In the genomic region with DNA sequence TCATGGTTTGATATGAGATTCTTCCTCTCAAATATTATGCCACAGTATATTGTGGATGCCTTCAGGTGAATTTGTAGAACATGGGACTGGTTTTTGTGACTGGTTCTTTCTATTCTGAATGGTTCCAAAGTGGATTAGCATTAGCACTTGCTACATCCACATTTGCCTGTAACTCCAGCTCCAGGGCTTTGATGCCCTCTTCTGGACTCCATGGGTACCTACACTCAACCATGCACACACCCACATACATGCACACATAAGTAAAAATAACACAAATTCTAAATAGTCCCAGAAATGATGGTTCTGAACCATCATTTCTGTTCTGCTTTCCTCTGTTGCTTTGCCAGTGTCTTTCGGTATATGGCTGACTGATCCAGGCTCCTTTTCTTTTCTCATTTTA, we compare ENCODE assay signal across 24 mouse cellular contexts. TPM values are rescaled to one million over a fixed set of nuclear protein-coding genes. Genes with fewer than 3 reads are reported as not detected.
DNase-seq lines count a peak whose midpoint lies in the region; ATAC-seq and TF ChIP-seq lines count a peak whose summit lies in the region.
"Had no signal": no experiment of that assay in that cellular context is flagged by ENCODE, and none has a peak within 500 bp of the region (broad histone marks: within the 10 kb centered on the region; RNA-seq: fewer than 3 reads in every experiment).

No protein-coding gene starts in this region.

- no peak overlapping the region for H3K9ac ChIP-seq in hindbrain, postnatal 0 days (replicated peaks; ENCODE audit: low read length)
- H3K9ac ChIP-seq in hindbrain, embryonic 14.5 days: no peak overlapping the region
- no peak overlapping the region for H3K9ac ChIP-seq in lung, embryonic 14.5 days
- no peak overlapping the region for H3K9ac ChIP-seq in MEL (ENCODE audit: control insufficient read depth, low read depth, low read length, poor library complexity, severe bottlenecking)
- H3K9ac ChIP-seq in stomach, postnatal 0 days (ENCODE audit: low read length): no peak overlapping the region
- H3K9ac ChIP-seq: hindbrain, embryonic 12.5 days; liver, embryonic 14.5 days; midbrain, embryonic 13.5 days; neural tube, embryonic 12.5 days had no signal

- DNase-seq in hindbrain, postnatal 0 days (ENCODE audit: low spot score): no peak
- no peak for DNase-seq in hindbrain, embryonic 14.5 days (ENCODE audit: low spot score)
- no peak for DNase-seq in lung, embryonic 14.5 days
- no peak for DNase-seq in lung, adult 2 months
- DNase-seq in MEL (ENCODE audit: low read depth, low spot score): peak; percentile 31
- no peak for DNase-seq in stomach, postnatal 0 days (ENCODE audit: low spot score)
- DNase-seq in right cerebral cortex, adult 18-20 months: no peak
- DNase-seq: adrenal gland, adult 8-10 months; B cell, adult 2 months; cerebellum, adult 2 months; kidney, adult 9 months; kidney, postnatal 14 days; lung, postnatal 10 days; right cerebral cortex, postnatal 25 days; spleen, adult 18-20 months; thymus, postnatal 14 days had no signal

- ATAC-seq in hindbrain, postnatal 0 days: no peak
- ATAC-seq in hindbrain, embryonic 14.5 days (ENCODE audit: low FRiP score): no peak
- no peak for ATAC-seq in lung, embryonic 14.5 days (ENCODE audit: insufficient read depth)
- no peak for ATAC-seq in stomach, postnatal 0 days (ENCODE audit: low FRiP score, low TSS enrichment)
- ATAC-seq: activated CD4-positive, CD25-positive, alpha-beta regulatory T cell, adult 4 months; inflammation-experienced regulatory T-cells, adult 6 months; midbrain, embryonic 13.5 days had no signal

- TF ChIP-seq POLR2A in lung, adult 2 months (IDR thresholded peaks at IDR 0.05; ENCODE audit: borderline replicate concordance, extremely low read depth, low read depth, low read length): no peak
- no peak for TF ChIP-seq POLR2A in MEL (IDR thresholded peaks at IDR 0.05; ENCODE audit: control insufficient read depth in 1 of 2, insufficient read depth in 1 of 2, low read depth in 1 of 2, low read length in 2 of 2, poor library complexity in 1 of 2)

- 0 out of 2 replicates have a peak, but pooled peaks have one; percentile 15 for TF ChIP-seq CTCF in hindbrain, postnatal 0 days (IDR thresholded peaks at IDR 0.05; ENCODE audit: low read depth)
- 0 out of 2 replicates have a peak, but pooled peaks have one; percentile 3 for TF ChIP-seq CTCF in lung, embryonic 14.5 days (IDR thresholded peaks at IDR 0.05; ENCODE audit: low read depth)
- no peak for TF ChIP-seq CTCF in lung, adult 2 months (IDR thresholded peaks at IDR 0.05; ENCODE audit: insufficient read depth, low read length)
- peak; percentile 11 to 32 (median 17); a peak in 3 of 6 replicates for TF ChIP-seq CTCF in MEL (IDR thresholded peaks at IDR 0.05 in 2 of 3, conservative IDR thresholded peaks at IDR 0.05 in 1 of 3; ENCODE audit: control insufficient read depth in 1 of 3, insufficient read depth in 1 of 3, low read depth in 2 of 3, low read length in 3 of 3, poor library complexity in 1 of 3, severe bottlenecking in 1 of 3)
- TF ChIP-seq CTCF in stomach, postnatal 0 days (IDR thresholded peaks at IDR 0.05; ENCODE audit: low read depth): peak; percentile 51

- TF ChIP-seq RAD21 in MEL (IDR thresholded peaks at IDR 0.05; ENCODE audit: low read depth, low read length): peak; percentile 4

- no peak for TF ChIP-seq EP300 in MEL (IDR thresholded peaks at IDR 0.05; ENCODE audit: low read depth in 1 of 2, low read length in 2 of 2)
- TF ChIP-seq EP300 in stomach, postnatal 0 days (optimal IDR thresholded peaks at IDR 0.05): no peak

- H3K4me3 ChIP-seq in hindbrain, postnatal 0 days (ENCODE audit: low read length): no peak overlapping the region
- H3K4me3 ChIP-seq in hindbrain, embryonic 14.5 days (replicated peaks; ENCODE audit: low read length): no peak overlapping the region
- no peak overlapping the region for H3K4me3 ChIP-seq in lung, embryonic 14.5 days (ENCODE audit: low read depth, low read length)
- no peak overlapping the region for H3K4me3 ChIP-seq in lung, adult 2 months (replicated peaks; ENCODE audit: extremely low read depth, low read depth, low read length)
- no peak overlapping the region for H3K4me3 ChIP-seq in MEL (ENCODE audit: control insufficient read depth in 1 of 2, insufficient read depth in 1 of 2, low read depth in 2 of 2, low read length in 2 of 2)
- H3K4me3 ChIP-seq in stomach, postnatal 0 days (ENCODE audit: low read depth, low read length): no peak overlapping the region
- H3K4me3 ChIP-seq: embryonic facial prominence, embryonic 10.5 days; forebrain, embryonic 10.5 days; hindbrain, embryonic 12.5 days; midbrain, embryonic 13.5 days; neural tube, embryonic 12.5 days had no signal

- 98% methylated on average over 1 of the region's 1 CpGs for WGBS in hindbrain, postnatal 0 days
- 98% methylated on average over 1 of the region's 1 CpGs for WGBS in hindbrain, embryonic 14.5 days
- WGBS in lung, embryonic 14.5 days: 94% methylated on average over 1 of the region's 1 CpGs
- 100% methylated on average over 1 of the region's 1 CpGs for WGBS in lung, adult 2 months
- 92% methylated on average over 1 of the region's 1 CpGs for WGBS in stomach, postnatal 0 days

- H3K79me2 ChIP-seq in MEL (ENCODE audit: control insufficient read depth, insufficient read depth, low read length, poor library complexity): peaks cover 12% of the 10 kb centered on the region; the same call in 1 of the 2 replicates

- H3K4me2 ChIP-seq in hindbrain, postnatal 0 days (ENCODE audit: low read depth, low read length): no peak overlapping the region
- H3K4me2 ChIP-seq in hindbrain, embryonic 14.5 days (replicated peaks): no peak overlapping the region
- H3K4me2 ChIP-seq in lung, embryonic 14.5 days: no peak overlapping the region
- no peak overlapping the region for H3K4me2 ChIP-seq in stomach, postnatal 0 days (replicated peaks; ENCODE audit: low read depth)
- H3K4me2 ChIP-seq: hindbrain, embryonic 12.5 days; midbrain, embryonic 13.5 days; neural tube, embryonic 12.5 days had no signal

- no peaks in the 10 kb centered on the region for H3K4me1 ChIP-seq in hindbrain, postnatal 0 days (ENCODE audit: insufficient read depth, low read length)
- no peaks in the 10 kb centered on the region for H3K4me1 ChIP-seq in hindbrain, embryonic 14.5 days (replicated peaks; ENCODE audit: control insufficient read depth, insufficient read depth, low read length)
- no peaks in the 10 kb centered on the region for H3K4me1 ChIP-seq in lung, embryonic 14.5 days (ENCODE audit: insufficient read depth)
- H3K4me1 ChIP-seq in lung, adult 2 months (ENCODE audit: control insufficient read depth, insufficient read depth, low read length): peaks cover 4% of the 10 kb centered on the region
- H3K4me1 ChIP-seq in MEL (ENCODE audit: control insufficient read depth in 1 of 2, insufficient read depth in 2 of 2, low read length in 2 of 2): no peaks in the 10 kb centered on the region
- H3K4me1 ChIP-seq in stomach, postnatal 0 days (replicated peaks; ENCODE audit: control insufficient read depth, insufficient read depth): no peaks in the 10 kb centered on the region
- H3K4me1 ChIP-seq: embryonic facial prominence, embryonic 10.5 days; forebrain, embryonic 10.5 days; hindbrain, embryonic 12.5 days; midbrain, embryonic 13.5 days; neural tube, embryonic 12.5 days had no signal

- no peaks in the 10 kb centered on the region for H3K27me3 ChIP-seq in hindbrain, postnatal 0 days (ENCODE audit: insufficient read depth, low read length)
- no peaks in the 10 kb centered on the region for H3K27me3 ChIP-seq in hindbrain, embryonic 14.5 days (ENCODE audit: control insufficient read depth, insufficient read depth, low read length)
- no peaks in the 10 kb centered on the region for H3K27me3 ChIP-seq in lung, embryonic 14.5 days (ENCODE audit: insufficient read depth, low read length)
- no peaks in the 10 kb centered on the region for H3K27me3 ChIP-seq in MEL (ENCODE audit: control insufficient read depth in 1 of 2, insufficient read depth in 2 of 2, low read length in 2 of 2)
- H3K27me3 ChIP-seq in stomach, postnatal 0 days (ENCODE audit: control insufficient read depth, insufficient read depth, low read length): no peaks in the 10 kb centered on the region
- H3K27me3 ChIP-seq: hindbrain, embryonic 12.5 days; midbrain, embryonic 13.5 days; neural tube, embryonic 12.5 days had no signal

- no peak overlapping the region for H3K27ac ChIP-seq in hindbrain, postnatal 0 days
- H3K27ac ChIP-seq in hindbrain, embryonic 14.5 days: no peak overlapping the region
- no peak overlapping the region for H3K27ac ChIP-seq in lung, embryonic 14.5 days (ENCODE audit: low read depth)
- H3K27ac ChIP-seq in MEL (ENCODE audit: control insufficient read depth, low read depth, low read length): no peak overlapping the region
- no peak overlapping the region for H3K27ac ChIP-seq in stomach, postnatal 0 days (replicated peaks)
- H3K27ac ChIP-seq: embryonic facial prominence, embryonic 10.5 days; forebrain, embryonic 10.5 days; hindbrain, embryonic 12.5 days; liver, embryonic 14.5 days; midbrain, embryonic 13.5 days; neural tube, embryonic 12.5 days had no signal

- peaks cover 13% of the 10 kb centered on the region for H3K36me3 ChIP-seq in hindbrain, postnatal 0 days (ENCODE audit: insufficient read depth, low read length)
- peaks cover 35% of the 10 kb centered on the region for H3K36me3 ChIP-seq in hindbrain, embryonic 14.5 days (replicated peaks; ENCODE audit: control insufficient read depth, insufficient read depth)
- peaks cover 33% of the 10 kb centered on the region for H3K36me3 ChIP-seq in lung, embryonic 14.5 days (ENCODE audit: insufficient read depth)
- peaks cover 0 to 44% of the 10 kb centered on the region in 2 experiments; a peak in 2 of 4 replicates for H3K36me3 ChIP-seq in MEL (ENCODE audit: control insufficient read depth in 1 of 2, insufficient read depth in 2 of 2, low read length in 2 of 2)
- H3K36me3 ChIP-seq in stomach, postnatal 0 days (ENCODE audit: control insufficient read depth, insufficient read depth, low read length): peaks cover 8% of the 10 kb centered on the region

- no peaks in the 10 kb centered on the region for H3K9me3 ChIP-seq in hindbrain, postnatal 0 days (ENCODE audit: low read length)
- H3K9me3 ChIP-seq in hindbrain, embryonic 14.5 days (ENCODE audit: control insufficient read depth, low read length): no peaks in the 10 kb centered on the region
- H3K9me3 ChIP-seq in lung, embryonic 14.5 days (ENCODE audit: low read depth, low read length): no peaks in the 10 kb centered on the region
- H3K9me3 ChIP-seq in MEL (replicated peaks; ENCODE audit: insufficient read depth, low read length): no peaks in the 10 kb centered on the region
- H3K9me3 ChIP-seq in stomach, postnatal 0 days (ENCODE audit: control insufficient read depth, low read length): no peaks in the 10 kb centered on the region
- H3K9me3 ChIP-seq: embryonic facial prominence, embryonic 10.5 days; forebrain, embryonic 10.5 days; hindbrain, embryonic 12.5 days; midbrain, embryonic 13.5 days; neural tube, embryonic 12.5 days had no signal

RNA-seq across cellular contexts. Expression of a gene that starts 26.5 kb away (rescaled TPM):
- 141 and 153 TPM in 2 replicates for total RNA-seq in hindbrain, postnatal 0 days (2014; rRNA removed)
- polyA plus RNA-seq in hindbrain, postnatal 0 days (2015; fragmentation: Nextera tagmentation; extraction: Ambion mirVana): 39.9 and 41.6 TPM in 2 replicates
- 77.8 and 91.9 TPM in 2 replicates for polyA plus RNA-seq in hindbrain, embryonic 14.5 days (2014; fragmentation: Nextera tagmentation; extraction: Ambion mirVana)
- 47.0 and 49.3 TPM in 2 replicates for polyA plus RNA-seq in lung, embryonic 14.5 days (2014; fragmentation: Nextera tagmentation; extraction: Ambion mirVana)
- polyA plus RNA-seq in lung, adult 2 months (2012; rRNA removed): 43.8 and 48.3 TPM in 2 replicates
- total RNA-seq in MEL (2012; rRNA removed): 68.7 and 72.5 TPM in 2 replicates
- polyA plus RNA-seq in MEL (2012; ENCODE audit: insufficient read depth in 1 of 2, insufficient read length in 2 of 2, low read depth in 1 of 2, low replicate concordance in 2 of 2, missing spikeins in 1 of 2): 100 to 1,000 TPM in 1 of 2 experiments, 10 to 100 TPM in 1; 66.5 to 144 TPM
- 29.0 and 33.3 TPM in 2 replicates for polyA plus RNA-seq in stomach, postnatal 0 days (2015; fragmentation: Nextera tagmentation; extraction: Ambion mirVana)

RNA-seq across cellular contexts. Expression of a gene that starts 41.3 kb away (rescaled TPM):
- total RNA-seq in hindbrain, postnatal 0 days (2014; rRNA removed): not detected in 2 replicates
- polyA plus RNA-seq in hindbrain, postnatal 0 days (2015; fragmentation: Nextera tagmentation; extraction: Ambion mirVana): 0.35 and 0.36 TPM in 2 replicates
- polyA plus RNA-seq in hindbrain, embryonic 14.5 days (2014; fragmentation: Nextera tagmentation; extraction: Ambion mirVana): 0.19 and 0.27 TPM in 2 replicates
- polyA plus RNA-seq in lung, embryonic 14.5 days (2014; fragmentation: Nextera tagmentation; extraction: Ambion mirVana): 1.4 and 1.8 TPM in 2 replicates
- 3.0 and 3.6 TPM in 2 replicates for polyA plus RNA-seq in lung, adult 2 months (2012; rRNA removed)
- total RNA-seq in MEL (2012; rRNA removed): 13.0 and 15.4 TPM in 2 replicates
- 10 to 100 TPM in 1 of 2 experiments, not detected in 1; 24.0 TPM for polyA plus RNA-seq in MEL (2012; ENCODE audit: insufficient read depth in 1 of 2, insufficient read length in 2 of 2, low read depth in 1 of 2, low replicate concordance in 2 of 2, missing spikeins in 1 of 2)
- 0.50 and 0.72 TPM in 2 replicates for polyA plus RNA-seq in stomach, postnatal 0 days (2015; fragmentation: Nextera tagmentation; extraction: Ambion mirVana)
